29 mouse cellular contexts compared by ENCODE assay signal in genomic region chr13:90401496-90401895, GRCm38 (mm10).
"Had no signal": no experiment of that assay in that cellular context is flagged by ENCODE, and none has a peak within 500 bp of the region (broad histone marks: within the 10 kb centered on the region; RNA-seq: fewer than 3 reads in every experiment).

No protein-coding gene starts in this region.

- H3K27ac ChIP-seq: embryonic facial prominence, embryonic 10.5 days; embryonic facial prominence, embryonic 12.5 days; embryonic facial prominence, embryonic 13.5 days; embryonic facial prominence, embryonic 15.5 days; forebrain, embryonic 10.5 days; forebrain, embryonic 12.5 days; forebrain, embryonic 13.5 days; forebrain, embryonic 15.5 days; gastrocnemius, adult 2 months; heart, adult 2 months had no signal

- DNase-seq: cerebellum, adult 2 months; cerebellum, adult 8-10 months; cerebellum, adult 9-10 months; cerebellum, adult 9-11 months; cerebellum, postnatal 10 days; cerebellum, postnatal 14 days; cerebellum, postnatal 25 days; cerebellum, postnatal 36 days; embryo, embryonic 11 days; forebrain, postnatal 0 days; gastrocnemius, adult 2 months; gastrocnemius, postnatal 10 days; gastrocnemius, postnatal 14 days; gastrocnemius, postnatal 25 days; gastrocnemius, postnatal 36 days; heart, adult 11 months; heart, adult 18-20 months; heart, adult 2 months had no signal

- H3K4me2 ChIP-seq: embryonic facial prominence, embryonic 12.5 days; embryonic facial prominence, embryonic 13.5 days; embryonic facial prominence, embryonic 15.5 days; forebrain, embryonic 12.5 days; forebrain, embryonic 13.5 days; forebrain, embryonic 15.5 days had no signal

- H3K9ac ChIP-seq: embryonic facial prominence, embryonic 12.5 days; embryonic facial prominence, embryonic 13.5 days; embryonic facial prominence, embryonic 15.5 days; forebrain, embryonic 12.5 days; forebrain, embryonic 13.5 days; forebrain, embryonic 15.5 days; forebrain, postnatal 0 days had no signal

- ATAC-seq: forebrain, embryonic 13.5 days; forebrain, embryonic 14.5 days; forebrain, embryonic 15.5 days; forebrain, embryonic 16.5 days; forebrain, postnatal 0 days had no signal

- H3K4me3 ChIP-seq: embryonic facial prominence, embryonic 10.5 days; embryonic facial prominence, embryonic 12.5 days; embryonic facial prominence, embryonic 13.5 days; embryonic facial prominence, embryonic 15.5 days; erythroblast, embryonic 14.5 days; forebrain, embryonic 10.5 days; forebrain, embryonic 12.5 days; forebrain, embryonic 13.5 days; forebrain, embryonic 15.5 days; gastrocnemius, adult 2 months; heart, adult 2 months had no signal

- H3K9me3 ChIP-seq: embryonic facial prominence, embryonic 10.5 days; embryonic facial prominence, embryonic 12.5 days; embryonic facial prominence, embryonic 13.5 days; embryonic facial prominence, embryonic 15.5 days; forebrain, embryonic 10.5 days; forebrain, embryonic 12.5 days; forebrain, embryonic 13.5 days; forebrain, embryonic 15.5 days had no signal

- H3K36me3 ChIP-seq: embryonic facial prominence, embryonic 10.5 days; embryonic facial prominence, embryonic 12.5 days; embryonic facial prominence, embryonic 13.5 days; embryonic facial prominence, embryonic 15.5 days; forebrain, embryonic 10.5 days; forebrain, embryonic 12.5 days; forebrain, embryonic 15.5 days had no signal

- H3K27me3 ChIP-seq: embryonic facial prominence, embryonic 12.5 days; embryonic facial prominence, embryonic 13.5 days; embryonic facial prominence, embryonic 15.5 days; forebrain, embryonic 12.5 days; forebrain, embryonic 13.5 days; forebrain, embryonic 15.5 days had no signal

- H3K4me1 ChIP-seq: embryonic facial prominence, embryonic 10.5 days; embryonic facial prominence, embryonic 12.5 days; embryonic facial prominence, embryonic 13.5 days; embryonic facial prominence, embryonic 15.5 days; forebrain, embryonic 12.5 days; forebrain, embryonic 13.5 days; forebrain, embryonic 15.5 days had no signal
